Mouse (Mus musculus): ENCODE results near the gene Arhgef10l. TPM values are rescaled to one million over a fixed set of nuclear protein-coding genes. Genes with fewer than 3 reads are reported as not detected.

The Arhgef10l gene
- total and polyA plus RNA-seq, 2 experiments from 2014 or later, result 16.5 to 59.0 TPM

DNA sequence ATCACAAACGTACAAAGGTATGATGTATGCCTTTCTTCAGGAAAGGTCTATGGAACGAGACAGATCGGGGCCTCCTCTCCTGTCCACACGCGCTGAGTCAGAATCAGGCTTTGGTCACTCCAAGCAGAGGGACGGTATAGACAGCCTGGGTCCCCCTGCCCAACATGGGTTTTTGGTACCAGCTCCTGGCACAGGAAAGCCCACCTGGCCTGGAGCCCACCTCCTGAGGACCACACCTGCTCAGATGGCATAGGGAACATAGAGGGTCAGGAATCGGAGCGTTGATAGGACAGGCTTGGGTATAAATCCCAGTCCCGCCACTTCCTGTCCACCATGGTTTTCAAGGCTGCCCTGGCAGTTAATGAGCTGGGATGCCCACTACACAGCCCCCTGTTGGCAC lies 145.1 kb downstream of the Arhgef10l start:
- TF ChIP-seq CTCF (IDR thresholded peaks at IDR 0.05; ENCODE audit: low read depth), result no peak
- H3K36me3 ChIP-seq (ENCODE audit: insufficient read depth), result peaks cover 29% of the 10 kb centered on the region
- H3K4me2 ChIP-seq (ENCODE audit: low read depth), result no peak overlapping the region
- DNase-seq (no peak), ATAC-seq (no peak)
- H3K27ac ChIP-seq (ENCODE audit: low read depth, low read length), result no peak overlapping the region
- H3K9me3 ChIP-seq (ENCODE audit: low read length), result no peaks in the 10 kb centered on the region
- H3K4me1 ChIP-seq (ENCODE audit: insufficient read depth), result no peaks in the 10 kb centered on the region
- H3K27me3 ChIP-seq (ENCODE audit: insufficient read depth, low read length), result no peaks in the 10 kb centered on the region
- H3K9ac ChIP-seq, result no peak overlapping the region
- WGBS, result 90% methylated on average over 9 of the region's 9 CpGs
- no peak overlapping the region for H3K4me3 ChIP-seq (ENCODE audit: low read depth, low read length)

DNA sequence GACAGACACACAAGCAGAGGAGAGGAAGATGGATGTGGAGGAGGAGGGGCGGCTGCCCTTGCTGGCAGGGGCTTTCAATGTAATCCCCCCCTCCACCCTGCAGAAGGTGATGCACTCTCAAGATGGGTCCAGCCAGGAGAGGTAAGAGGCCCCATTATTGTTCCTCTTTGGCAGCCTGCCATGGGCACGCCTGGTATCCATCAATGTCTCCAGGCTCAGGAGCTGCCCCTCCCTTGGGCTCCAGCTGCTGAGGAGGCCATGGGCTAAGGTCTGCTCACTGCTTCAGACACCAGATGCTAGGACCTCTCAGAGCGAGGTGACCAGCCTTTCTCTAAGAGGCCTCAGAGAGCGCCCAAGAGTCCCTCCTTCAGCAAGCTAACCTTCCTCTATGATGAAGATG lies 152.0 kb downstream of the Arhgef10l start:
- Histone ChIP-seq H3K4me3 (ENCODE audit: low read depth, low read length) (no peak overlapping the region), H3K9ac (no peak overlapping the region), H3K4me1 (ENCODE audit: insufficient read depth) (no peaks in the 10 kb centered on the region), H3K4me2 (ENCODE audit: low read depth) (no peak overlapping the region), H3K36me3 (ENCODE audit: insufficient read depth) (peaks cover 31% of the 10 kb centered on the region), H3K9me3 (ENCODE audit: low read length) (no peaks in the 10 kb centered on the region), H3K27me3 (ENCODE audit: insufficient read depth, low read length) (no peaks in the 10 kb centered on the region), H3K27ac (ENCODE audit: low read depth, low read length) (no peak overlapping the region)
- WGBS, result 78% methylated on average over 4 of the region's 4 CpGs
- no peak for ATAC-seq
- TF ChIP-seq CTCF (IDR thresholded peaks at IDR 0.05; ENCODE audit: low read depth), result no peak
- DNase-seq, result no peak

DNA sequence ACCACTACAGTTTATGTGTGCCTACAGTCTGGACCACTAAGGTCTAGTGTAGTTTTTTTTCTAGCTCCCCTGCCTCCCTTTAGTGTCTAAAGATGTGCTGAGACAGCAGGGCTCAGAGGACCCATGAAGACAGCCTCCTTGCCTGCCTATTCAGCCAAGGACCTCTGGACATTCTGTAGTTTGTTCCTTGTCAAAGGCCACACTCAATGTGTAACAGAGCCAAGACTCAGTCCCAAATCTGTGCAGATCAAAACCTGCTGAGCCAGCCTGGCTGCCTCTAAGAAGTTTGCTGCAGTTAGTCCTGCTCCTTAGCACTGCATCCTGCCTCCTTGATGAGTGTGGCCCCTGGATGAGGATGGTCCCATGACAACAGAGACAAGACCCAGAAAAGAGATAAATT lies 156.0 kb downstream of the Arhgef10l start:
- H3K27me3 ChIP-seq (ENCODE audit: insufficient read depth, low read length), result no peaks in the 10 kb centered on the region
- TF ChIP-seq CTCF (IDR thresholded peaks at IDR 0.05; ENCODE audit: low read depth), result no peak
- H3K4me1 ChIP-seq (ENCODE audit: insufficient read depth), result peaks cover 9% of the 10 kb centered on the region
- no peak overlapping the region for H3K4me3 ChIP-seq (ENCODE audit: low read depth, low read length)
- H3K4me2 ChIP-seq (ENCODE audit: low read depth), result no peak overlapping the region
- H3K9me3 ChIP-seq (ENCODE audit: low read length), result no peaks in the 10 kb centered on the region
- no peak for ATAC-seq
- no peak for DNase-seq
- no peak overlapping the region for H3K9ac ChIP-seq
- no peak overlapping the region for H3K27ac ChIP-seq (ENCODE audit: low read depth, low read length)
- peaks cover 16% of the 10 kb centered on the region for H3K36me3 ChIP-seq (ENCODE audit: insufficient read depth)

DNA sequence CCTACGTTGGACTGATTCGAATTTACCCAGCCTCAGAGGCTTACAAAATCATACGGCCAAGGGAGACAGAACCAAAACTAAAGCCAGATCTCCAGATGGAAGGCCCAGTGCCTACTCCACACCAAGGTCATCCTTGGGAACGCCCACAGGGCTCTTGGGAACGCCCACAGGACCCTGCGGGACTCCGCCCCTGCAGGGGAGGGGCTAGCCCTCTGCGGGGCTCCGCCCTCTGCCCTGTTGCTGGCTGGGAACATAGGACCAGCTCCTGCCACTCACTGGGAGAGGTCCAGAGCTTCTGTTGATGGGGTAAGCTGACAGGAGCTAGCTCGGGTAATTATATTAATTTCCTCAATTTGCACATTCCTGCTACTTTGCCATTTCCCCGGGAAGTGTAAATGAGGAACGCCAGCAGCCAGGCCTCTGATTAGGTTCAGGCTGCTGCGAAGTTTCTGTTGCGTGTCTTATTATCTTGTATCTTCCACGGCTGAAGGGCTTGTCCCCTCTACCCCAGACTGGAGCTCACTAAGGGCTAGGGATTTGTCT lies 158.6 kb downstream of the Arhgef10l start:
- DNase-seq (peak; percentile 37), ATAC-seq (0 out of 2 replicates have a peak, but pooled peaks have one; percentile 20)
- no peak overlapping the region for H3K9ac ChIP-seq
- no peaks in the 10 kb centered on the region for H3K36me3 ChIP-seq (ENCODE audit: insufficient read depth)
- WGBS, result 39% methylated on average over 15 of the region's 15 CpGs
- TF ChIP-seq CTCF (IDR thresholded peaks at IDR 0.05; ENCODE audit: low read depth), result no peak
- H3K27ac ChIP-seq (ENCODE audit: low read depth, low read length), result no peak overlapping the region
- no peak overlapping the region for H3K4me3 ChIP-seq (ENCODE audit: low read depth, low read length)
- no peak overlapping the region for H3K4me2 ChIP-seq (ENCODE audit: low read depth)
- H3K4me1 ChIP-seq (ENCODE audit: insufficient read depth), result peaks cover 9% of the 10 kb centered on the region
- no peaks in the 10 kb centered on the region for H3K27me3 ChIP-seq (ENCODE audit: insufficient read depth, low read length)
- no peaks in the 10 kb centered on the region for H3K9me3 ChIP-seq (ENCODE audit: low read length)

DNA sequence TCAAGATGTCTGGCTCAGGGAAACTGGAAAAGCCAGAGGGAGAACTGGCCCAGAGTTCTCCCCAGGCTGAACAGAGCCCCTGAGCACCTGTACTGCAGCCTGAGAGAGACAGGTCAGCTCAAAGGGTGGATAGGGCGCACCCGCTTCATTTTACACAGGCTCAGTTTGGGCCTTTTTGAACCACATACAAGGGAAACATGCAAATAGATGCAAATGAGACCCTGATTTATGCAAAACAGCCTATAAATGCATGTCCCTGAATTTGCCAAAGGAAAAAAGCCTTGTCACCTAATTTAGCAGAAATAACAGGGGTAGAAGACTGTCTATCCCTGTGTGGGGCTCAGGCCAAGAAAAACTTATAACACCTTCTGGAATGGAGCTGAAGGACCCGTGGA lies 160.2 kb downstream of the Arhgef10l start:
- no peak for TF ChIP-seq CTCF (IDR thresholded peaks at IDR 0.05; ENCODE audit: low read depth)
- WGBS, result 33% methylated on average over 3 of the region's 3 CpGs
- Histone ChIP-seq H3K9ac (no peak overlapping the region), H3K9me3 (ENCODE audit: low read length) (no peaks in the 10 kb centered on the region), H3K4me1 (ENCODE audit: insufficient read depth) (peaks cover 9% of the 10 kb centered on the region), H3K4me3 (ENCODE audit: low read depth, low read length) (no peak overlapping the region), H3K4me2 (ENCODE audit: low read depth) (no peak overlapping the region), H3K27me3 (ENCODE audit: insufficient read depth, low read length) (no peaks in the 10 kb centered on the region), H3K36me3 (ENCODE audit: insufficient read depth) (no peaks in the 10 kb centered on the region), H3K27ac (ENCODE audit: low read depth, low read length) (peak overlapping the region; percentile 35; the same call in 1 of the 2 replicates)
- DNase-seq (no peak), ATAC-seq (no peak; the same call in 1 of the 2 replicates)

DNA sequence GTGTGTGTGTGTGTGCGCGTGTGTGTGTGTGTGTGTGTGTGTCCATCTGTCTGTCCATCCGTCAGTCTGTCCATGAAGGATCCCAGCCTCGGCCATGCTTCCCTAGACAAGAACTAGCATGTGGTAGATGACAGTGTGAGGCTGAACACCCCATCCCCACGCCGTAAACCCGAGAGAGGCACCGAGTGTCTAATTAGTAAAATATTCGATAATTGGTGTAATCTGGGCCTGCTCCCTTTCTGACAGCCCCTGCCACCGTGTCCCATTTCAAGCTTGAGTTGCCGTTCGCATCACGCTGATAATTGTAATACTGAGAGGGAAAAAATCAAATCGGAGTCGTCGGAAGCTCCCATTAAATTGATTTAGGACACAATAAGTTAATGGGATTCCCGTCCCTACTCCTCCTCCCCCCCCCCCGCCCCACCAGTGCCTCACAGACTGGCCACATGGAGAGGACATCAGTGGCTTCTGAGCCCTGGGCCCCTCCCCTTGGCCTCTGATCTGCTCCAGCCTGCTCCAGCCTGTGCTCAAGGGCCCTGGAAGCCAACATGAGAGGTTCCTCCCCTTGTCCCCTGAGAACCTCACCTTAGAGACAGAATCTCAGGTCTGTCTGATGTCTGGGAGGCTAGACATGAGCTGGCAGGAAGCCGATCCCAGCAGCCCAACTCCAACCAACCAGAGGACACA lies 160.7 kb downstream of the Arhgef10l start:
- Histone ChIP-seq H3K4me1 (ENCODE audit: insufficient read depth) (peaks cover 9% of the 10 kb centered on the region), H3K9ac (no peak overlapping the region), H3K4me2 (ENCODE audit: low read depth) (no peak overlapping the region), H3K27me3 (ENCODE audit: insufficient read depth, low read length) (no peaks in the 10 kb centered on the region), H3K9me3 (ENCODE audit: low read length) (no peaks in the 10 kb centered on the region), H3K27ac (ENCODE audit: low read depth, low read length) (peak overlapping the region; percentile 35; the same call in 1 of the 2 replicates), H3K4me3 (ENCODE audit: low read depth, low read length) (no peak overlapping the region), H3K36me3 (ENCODE audit: insufficient read depth) (no peaks in the 10 kb centered on the region)
- ATAC-seq, result peak; percentile 74
- DNase-seq, result peak; percentile 41
- no peak for TF ChIP-seq CTCF (IDR thresholded peaks at IDR 0.05; ENCODE audit: low read depth)
- 17% methylated on average over 18 of the region's 19 CpGs for WGBS

DNA sequence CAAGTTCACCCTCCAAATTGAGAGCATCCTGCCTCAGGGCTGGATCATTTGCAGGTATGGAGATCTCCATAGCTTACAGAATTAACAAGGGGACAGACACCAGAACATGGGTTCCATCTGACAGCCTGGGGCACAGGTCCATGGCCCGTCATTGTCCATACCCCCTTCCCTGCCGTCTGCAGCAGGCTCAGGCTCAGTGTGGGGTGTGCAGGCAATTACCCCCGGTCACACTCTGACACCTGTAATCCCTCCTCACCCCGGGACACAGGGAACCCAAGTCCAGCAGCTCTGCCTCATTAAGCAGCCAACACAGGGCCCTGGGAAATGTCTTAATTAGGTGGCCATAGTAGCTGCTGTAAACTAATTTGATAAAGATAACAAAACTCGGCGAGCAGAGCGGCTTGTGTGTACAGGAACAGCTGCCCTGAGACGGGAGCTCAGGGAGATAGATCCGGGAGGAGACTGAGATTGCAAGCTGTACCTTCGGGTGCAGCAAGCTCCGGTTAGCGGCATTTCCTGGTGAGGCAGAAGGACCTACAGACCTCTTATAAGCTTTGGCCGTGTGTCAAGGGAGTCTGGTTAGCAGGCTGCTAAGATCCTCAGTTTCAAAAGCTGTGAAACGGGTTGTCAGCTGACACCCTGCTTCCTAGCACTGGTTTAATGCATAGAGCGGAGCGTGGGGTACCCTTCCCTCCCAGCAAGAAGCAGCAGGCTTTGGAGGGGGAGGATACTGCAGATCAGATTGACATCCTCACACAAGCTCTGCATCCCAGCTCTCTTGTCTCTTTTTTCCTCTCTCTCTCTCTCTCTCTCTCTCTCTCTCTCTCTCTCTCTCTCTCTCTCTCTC lies 161.5 kb downstream of the Arhgef10l start:
- DNase-seq (peak; percentile 66), ATAC-seq (peak; percentile 75)
- Histone ChIP-seq H3K9ac (no peak overlapping the region), H3K27ac (ENCODE audit: low read depth, low read length) (0 out of 2 replicates have a peak overlapping the region, but pooled peaks have one; percentile 23), H3K4me1 (ENCODE audit: insufficient read depth) (peaks cover 9% of the 10 kb centered on the region), H3K4me3 (ENCODE audit: low read depth, low read length) (no peak overlapping the region), H3K4me2 (ENCODE audit: low read depth) (no peak overlapping the region), H3K36me3 (ENCODE audit: insufficient read depth) (no peaks in the 10 kb centered on the region), H3K27me3 (ENCODE audit: insufficient read depth, low read length) (no peaks in the 10 kb centered on the region), H3K9me3 (ENCODE audit: low read length) (no peaks in the 10 kb centered on the region)
- TF ChIP-seq CTCF (IDR thresholded peaks at IDR 0.05; ENCODE audit: low read depth), result no peak
- 10% methylated on average over 16 of the region's 16 CpGs for WGBS

Measured in forebrain, postnatal 0 days (tissue).